Mouse (Mus musculus) testis, postnatal 14 days (tissue): Measurements from ENCODE around the gene Rae1.

ENCODE experiments used
- DNase-seq: peaks from one replicate; pipeline ENCODE4 v3.0.0; 2021; ENCODE audit warnings: low spot score

The Rae1 gene

DNA sequence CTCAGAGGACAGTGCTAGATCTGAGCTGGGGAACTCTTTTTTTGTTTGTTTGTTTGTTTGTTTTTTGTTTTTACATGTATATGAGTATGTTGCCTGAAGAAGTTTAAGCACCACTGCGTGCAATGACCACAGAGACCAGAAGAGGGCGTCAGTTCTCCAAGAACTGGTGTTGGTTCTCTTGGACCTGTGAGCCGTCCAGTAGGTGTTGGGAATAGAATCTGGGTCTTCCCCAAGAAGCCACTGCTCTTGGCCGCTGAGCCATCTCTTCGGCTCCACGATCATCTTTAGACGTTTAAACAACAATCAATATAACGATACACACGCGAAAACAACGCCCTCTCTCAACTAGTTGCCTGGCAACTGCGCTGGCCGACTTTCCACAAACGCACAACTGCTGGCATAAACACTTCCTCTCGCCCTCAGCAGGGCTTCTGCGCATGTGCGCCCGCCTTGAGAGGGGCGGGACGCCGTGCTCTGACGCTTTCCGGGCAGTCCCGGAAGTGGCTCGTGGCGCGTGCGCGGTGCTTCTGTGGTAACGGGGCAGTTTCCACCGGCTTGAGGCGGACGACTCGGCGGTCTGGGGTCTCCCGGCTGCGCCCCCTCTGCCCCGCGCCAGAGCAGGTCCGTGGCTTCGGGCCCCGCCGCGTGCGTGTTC lies at the start of gene Rae1:
TSS of gene Rae1 (plus strand) at position 488 of the 655 bp plus-strand sequence.
- DNase-seq: peak; percentile 99

DNA sequence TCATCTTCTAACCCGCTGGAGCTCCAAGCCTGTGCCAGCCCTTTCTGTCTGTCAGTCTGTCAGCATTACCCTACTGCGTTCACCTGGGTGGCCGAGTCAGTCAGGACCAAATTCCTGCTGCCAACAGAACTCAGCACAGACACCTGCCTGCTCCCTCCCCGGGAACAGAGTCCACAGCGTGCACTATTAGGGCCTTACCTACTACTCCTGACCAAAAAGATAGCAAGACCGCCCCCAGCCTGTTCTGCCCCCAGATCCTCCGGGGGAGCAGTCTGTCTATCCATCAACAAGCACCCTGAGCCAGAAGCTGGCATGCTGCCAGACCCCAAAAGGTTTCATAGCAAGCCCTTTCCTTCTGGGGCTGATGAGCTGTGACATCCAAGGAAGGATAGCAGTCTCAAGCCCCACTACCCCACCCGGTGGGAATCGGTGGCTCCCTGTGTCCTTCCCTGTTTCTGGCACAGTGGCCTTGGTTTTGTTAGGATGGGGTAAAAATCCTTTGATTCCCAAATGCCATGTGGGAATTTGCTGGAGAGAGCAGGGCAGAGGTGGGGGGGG lies 49.7 kb upstream of the Rae1 start:
- DNase-seq: no peak

DNA sequence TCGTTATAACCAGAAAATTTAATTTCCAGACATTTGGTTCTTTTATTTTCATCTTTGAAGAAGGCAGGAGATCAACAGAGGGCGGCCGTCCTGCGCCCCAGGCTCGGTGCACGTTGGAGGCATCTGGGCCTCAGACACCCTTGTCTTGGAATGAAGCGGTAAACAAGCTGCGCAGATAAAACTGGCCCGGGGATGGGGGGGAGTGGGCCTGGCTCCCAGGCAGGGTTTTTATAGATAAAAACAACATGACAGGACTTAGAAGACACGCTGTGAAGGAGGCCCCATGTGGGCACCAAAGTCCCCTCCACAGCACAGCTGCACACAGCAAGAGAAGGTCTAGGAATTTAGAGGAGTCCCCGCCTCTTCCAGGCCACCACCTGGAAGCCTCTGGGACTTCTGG lies 49.2 kb upstream of the Rae1 start:
- no peak for DNase-seq

DNA sequence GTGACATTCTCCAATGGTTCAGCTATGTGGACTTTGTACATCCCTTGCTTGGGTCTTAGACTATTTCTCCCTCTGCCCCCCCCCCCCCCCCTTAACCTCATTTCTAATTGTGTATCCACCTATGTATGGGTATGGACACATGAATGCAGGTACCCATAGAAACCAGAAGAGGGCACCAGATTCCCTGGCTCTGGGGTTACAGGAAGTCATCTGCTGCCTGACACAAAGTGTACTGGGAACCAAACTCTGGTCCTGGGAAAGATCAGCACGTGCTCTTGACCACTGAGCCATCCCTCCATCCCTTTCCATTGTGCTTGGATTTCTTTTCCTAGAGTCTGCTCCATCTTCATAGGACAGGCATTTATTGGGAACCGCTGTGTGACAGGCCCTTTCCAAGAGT lies 47.9 kb upstream of the Rae1 start:
- DNase-seq: no peak

DNA sequence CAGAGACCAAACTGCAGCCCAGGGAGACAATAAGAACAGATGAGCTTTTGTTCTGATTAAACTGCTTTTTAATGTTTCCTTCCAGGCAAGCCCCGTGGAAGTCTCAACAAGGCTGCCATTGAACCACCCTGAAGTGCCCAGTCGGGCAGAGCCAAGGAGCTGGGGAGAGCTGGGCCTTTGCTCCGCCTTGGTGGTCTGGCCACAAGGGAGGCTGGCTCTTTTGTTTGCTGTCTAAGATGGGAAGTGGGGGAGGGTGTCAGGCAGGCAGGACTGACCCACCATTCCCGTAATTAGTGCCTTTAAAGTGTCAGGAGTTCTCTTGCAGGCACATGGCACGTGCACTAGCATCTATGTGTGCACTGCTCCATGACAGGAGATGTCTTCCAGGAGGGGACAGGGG lies 41.3 kb upstream of the Rae1 start:
- no peak for DNase-seq

DNA sequence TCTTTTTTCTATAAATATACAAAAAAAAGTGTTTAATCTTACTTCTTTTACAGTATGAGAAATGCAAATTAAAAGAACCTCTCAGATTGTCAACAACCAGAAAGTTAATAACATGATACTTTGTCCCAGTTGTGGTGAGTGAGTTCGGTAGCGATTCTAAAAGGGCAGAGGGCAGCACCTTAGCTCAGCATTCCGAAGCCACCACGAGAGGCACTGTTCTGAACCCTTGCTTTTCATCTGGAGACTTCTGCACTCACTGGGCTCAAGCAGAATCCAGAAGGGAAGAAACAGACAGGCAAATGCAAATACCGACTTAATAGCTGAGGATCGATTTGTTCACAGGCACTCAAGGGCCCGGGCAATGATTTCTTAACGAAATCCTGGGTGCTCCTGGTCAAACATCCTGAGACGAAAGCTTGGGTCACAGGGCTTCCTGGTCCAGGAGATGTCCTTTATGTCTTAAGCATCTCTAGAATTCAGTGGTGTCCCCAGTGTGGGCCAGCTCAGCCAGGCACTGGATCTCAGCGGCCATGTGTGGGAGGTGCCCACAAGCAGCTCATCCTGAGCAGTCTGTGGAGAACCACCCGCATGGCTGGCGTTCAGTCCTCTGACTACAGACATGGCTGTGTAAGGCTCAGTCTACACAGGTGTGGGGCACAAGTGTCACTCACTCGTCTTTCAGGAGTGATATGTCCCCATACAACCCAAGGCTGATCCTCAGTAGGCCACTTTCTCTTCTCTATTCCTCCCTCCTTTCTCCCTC lies 40.7 kb upstream of the Rae1 start:
- no peak for DNase-seq

DNA sequence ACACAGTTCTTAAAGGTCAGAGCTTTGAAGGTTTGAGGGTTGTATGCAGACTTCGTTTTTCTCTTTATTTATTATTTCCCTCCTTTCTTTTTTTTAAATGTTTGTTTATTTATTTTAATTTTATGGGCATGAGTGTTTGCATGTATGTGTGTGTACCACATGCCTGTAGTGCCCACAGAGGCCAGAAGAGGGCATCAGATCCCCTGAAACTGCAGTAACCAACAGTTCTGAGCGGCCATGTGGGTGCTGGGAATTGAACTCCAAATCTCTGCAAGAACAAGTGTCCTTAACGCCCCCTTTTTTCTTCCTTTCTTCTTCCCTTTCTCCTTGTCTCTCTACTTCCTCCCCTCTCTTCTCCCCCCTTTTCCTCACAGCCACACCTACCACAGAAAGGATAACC lies 39.6 kb upstream of the Rae1 start:
- DNase-seq: no peak

DNA sequence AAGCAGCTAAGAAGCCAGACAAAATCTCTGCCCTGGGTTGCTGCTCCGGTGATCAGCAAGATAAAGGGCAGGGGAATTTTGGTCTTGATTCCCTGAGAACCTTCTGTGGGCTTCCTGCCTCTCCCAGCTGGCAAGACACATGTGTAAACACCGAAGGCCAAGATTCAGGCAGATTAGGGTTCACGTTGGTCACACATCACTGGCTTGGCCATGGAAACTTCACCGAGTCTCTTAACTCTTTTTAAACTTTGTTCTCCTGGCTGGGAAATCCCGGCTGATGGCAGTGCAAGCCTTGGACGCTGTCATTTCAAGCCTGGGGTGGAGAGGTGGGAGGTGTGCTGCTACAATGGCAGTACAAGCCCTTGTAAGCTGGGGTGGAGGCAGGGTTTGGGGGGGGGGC lies 38.7 kb upstream of the Rae1 start:
- no peak for DNase-seq

DNA sequence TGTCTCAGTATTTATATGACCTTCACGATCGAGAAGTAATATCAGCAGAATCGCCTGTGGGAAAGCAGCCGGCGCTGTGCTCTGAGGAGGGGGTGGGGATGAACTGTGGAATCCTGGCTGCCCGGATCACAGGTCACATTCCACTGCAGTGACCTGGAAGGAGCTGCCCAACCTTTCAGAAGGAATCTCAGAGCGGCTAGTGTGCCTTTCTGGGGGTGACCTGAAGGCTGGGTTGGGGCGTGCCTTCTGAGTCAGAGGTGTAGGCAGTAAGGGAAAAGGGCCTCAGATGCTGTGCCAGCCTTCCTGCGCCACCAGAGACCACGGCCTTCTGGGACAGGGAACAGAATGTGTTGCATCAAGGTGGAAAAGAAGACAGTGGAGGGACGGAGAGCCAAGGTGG lies 34.7 kb upstream of the Rae1 start:
- DNase-seq: no peak

DNA sequence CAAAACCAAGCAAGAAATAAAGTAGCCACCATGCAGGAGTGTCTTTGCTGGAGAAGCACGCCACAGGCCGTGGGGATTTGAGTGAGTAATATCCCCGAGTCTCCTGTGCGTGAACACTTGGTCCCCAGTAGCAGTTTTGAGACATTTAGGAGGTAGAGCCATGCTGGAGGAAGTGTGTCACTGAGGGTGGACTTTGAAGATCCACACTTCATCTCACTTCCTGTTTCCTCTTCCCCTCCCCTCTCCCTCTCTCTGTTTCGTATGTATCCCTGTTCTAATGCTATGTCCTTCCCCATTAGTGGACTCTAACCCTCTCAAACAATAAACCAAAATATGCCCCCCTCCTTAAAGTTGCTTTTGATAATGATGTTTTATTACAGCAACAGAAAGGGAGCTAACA lies 33.4 kb upstream of the Rae1 start:
- no peak for DNase-seq

DNA sequence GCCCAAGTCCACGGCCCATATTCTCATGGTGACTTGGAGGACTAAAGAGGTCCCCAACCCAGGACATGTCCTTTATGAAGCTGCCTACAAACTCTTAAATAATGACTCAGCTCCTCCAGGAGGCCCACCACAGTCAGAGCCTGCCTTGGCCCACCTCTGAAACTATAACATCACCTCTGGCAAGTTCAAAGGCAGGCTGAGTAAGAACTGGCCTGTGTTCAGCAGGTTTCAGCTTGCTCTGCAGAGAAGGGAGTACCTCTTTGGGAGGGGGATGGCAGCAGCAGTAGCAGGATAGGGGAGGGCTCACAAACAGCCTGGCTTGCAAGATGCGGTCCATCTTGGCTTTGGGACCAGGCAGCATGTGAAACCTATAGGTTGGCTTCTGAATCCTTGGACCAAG lies 28.1 kb upstream of the Rae1 start:
- DNase-seq: no peak

DNA sequence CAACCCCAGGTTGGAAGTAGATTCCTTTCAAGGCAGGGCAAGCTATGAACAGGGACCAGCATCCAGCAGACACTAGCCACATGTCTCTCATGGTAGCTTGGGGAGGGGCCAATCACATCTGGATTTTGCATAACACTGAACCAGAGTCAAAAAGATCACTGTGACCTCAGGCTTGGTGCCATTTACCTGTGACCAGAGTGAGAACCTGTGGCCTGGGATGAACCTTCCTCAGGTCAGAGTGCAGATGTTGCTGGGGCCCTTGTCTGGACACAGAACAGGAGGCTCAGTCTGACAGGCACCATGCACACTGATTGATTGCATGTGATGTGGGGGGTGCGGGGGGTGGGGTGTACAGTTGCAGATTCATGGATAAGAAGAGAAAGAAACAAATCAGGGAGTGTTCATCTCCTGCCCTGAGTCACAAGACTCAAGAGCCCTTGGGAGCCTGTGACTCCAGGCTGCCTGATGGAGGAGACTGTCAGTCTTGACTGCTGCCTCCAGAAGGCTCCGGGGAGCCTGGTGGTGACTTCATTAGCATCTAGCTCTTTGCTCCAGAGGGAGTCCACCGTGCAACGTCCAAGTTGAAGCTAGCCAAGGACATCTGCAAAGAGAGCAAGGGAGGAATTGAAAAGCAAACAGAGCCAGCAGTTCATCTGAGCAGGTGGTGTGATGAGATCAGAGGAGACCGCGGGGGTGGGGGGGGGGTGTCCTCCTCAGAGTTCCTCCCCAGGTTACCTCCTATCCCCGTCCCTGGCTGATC lies 25.9 kb upstream of the Rae1 start:
- no peak for DNase-seq

DNA sequence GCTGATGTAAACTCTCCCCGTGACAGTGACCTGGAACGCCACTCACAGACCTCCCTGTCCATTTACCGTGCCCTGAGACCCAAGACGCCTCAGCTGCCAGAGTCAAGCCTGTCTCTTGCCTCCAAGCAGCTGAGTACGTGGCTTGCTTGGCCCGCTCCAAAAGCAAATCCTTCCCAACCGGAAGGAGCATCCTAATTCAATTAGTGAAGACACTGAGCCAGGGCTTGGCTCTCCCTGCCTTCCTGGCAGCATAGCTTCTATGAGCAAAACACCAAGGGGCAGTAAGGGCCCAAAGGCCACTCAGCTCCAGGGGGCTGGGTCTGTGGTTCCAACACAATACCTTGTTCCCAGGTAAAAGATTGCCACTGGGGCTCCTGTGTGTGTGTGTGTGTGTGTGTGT lies 25.2 kb upstream of the Rae1 start:
- DNase-seq: no peak

DNA sequence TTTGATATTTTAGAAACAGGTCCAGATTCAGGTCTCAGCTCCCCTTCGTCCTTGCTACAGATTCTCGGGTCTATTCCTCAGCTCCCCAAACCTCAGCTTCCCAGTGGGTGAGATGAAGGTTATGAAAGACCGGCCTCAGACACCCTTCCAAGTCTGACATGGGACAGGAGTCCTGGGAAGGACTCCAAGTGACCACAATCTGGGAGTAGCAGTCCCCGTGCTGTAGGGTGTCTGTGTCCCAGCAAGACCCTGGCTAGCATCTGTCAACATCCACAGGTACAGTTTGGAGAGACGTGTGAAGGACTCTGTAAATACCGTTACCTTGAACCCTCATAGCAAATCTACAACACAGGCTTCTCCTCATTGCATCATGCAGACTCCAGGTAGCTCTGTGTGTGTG lies 24.8 kb upstream of the Rae1 start:
- DNase-seq: no peak

DNA sequence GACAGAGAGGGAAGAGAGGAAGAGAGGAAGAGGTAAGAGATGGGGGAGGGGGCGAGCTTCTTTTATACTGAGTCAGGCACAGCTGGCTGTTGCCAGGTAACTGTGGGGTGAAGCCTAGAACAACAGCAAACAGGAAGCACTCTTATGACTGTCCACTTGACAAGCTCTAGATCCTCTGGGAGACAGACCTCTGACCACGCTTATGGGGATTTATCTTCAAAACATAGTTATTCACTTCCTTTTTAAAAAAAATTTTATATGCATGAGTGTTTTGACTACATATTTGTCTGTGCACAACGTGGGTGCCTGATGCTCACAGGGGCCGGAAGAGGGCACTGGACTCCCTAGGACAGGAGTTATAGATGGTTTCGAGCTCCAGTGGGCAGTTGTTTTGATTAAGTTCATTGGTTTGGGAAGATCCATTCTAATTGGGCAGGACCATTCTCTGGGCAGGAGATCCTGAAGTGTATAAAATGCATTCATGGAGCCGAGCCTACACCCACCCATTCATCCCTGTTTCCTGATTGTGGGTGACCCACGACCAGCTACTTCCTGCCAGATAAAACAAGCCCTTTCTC lies 23.2 kb upstream of the Rae1 start:
- DNase-seq: no peak

DNA sequence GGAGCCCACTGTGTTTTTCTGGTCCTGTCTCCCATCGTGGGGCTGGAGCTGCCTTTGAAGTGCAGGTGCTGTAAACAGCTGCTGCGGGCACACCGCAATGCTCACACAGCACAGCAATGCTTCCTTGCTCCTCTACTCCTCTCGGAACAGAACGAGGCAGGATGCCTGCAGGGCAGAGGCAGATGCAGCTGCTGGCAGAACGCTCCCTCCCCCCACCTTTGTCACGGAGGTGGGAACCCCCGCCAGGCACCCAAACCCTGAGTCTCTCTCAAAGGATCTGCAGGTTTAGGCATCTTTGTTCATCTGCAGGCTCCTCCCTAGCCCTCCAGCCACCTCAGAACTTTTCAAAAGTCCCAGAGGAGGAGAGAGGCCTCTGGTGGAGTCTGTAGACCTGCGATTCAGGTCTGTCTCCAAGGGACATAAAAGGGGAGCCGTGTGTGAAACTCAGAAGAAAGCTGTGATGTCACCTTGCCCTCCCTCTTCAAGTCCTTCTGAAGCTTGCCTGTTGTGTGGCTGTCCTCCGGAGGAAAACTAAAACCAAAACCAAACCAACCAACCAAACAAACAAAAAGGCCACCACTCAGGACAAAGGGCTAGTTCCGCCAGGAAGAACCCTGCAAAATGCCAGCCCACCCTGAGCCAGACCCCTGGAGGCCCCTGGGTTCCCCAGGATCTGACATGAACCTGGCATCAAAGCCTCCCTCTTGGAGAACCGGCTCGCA lies 22.3 kb upstream of the Rae1 start, which contains the start of gene Spo11:
TSS of gene Spo11 (plus strand) at position 292 of the 722 bp plus-strand sequence.
- DNase-seq: peak; percentile 37

DNA sequence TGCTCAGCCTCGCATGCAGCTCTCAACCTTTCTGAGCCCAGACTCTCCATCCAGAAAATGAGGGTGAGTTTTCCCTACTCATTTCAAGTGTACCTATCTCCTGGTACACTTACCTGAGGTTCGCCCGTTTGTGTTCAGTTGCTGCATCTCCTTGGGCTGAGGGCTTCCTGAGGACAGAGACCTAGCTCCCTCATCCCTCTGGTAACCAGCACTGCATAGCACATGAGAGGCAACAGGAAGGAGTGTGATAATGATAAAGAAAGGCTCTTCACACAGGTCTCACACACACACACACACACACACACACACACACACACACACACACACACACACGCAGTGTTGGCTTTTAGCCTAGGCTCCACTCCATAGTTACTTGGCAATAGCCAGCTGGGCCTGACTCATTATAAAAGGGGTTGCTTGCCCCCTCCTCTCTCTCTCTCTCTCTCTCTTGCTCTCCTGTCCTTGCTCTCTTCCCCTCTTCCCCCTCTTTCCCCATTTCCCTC lies 21.7 kb upstream of the Rae1 start:
- no peak for DNase-seq

DNA sequence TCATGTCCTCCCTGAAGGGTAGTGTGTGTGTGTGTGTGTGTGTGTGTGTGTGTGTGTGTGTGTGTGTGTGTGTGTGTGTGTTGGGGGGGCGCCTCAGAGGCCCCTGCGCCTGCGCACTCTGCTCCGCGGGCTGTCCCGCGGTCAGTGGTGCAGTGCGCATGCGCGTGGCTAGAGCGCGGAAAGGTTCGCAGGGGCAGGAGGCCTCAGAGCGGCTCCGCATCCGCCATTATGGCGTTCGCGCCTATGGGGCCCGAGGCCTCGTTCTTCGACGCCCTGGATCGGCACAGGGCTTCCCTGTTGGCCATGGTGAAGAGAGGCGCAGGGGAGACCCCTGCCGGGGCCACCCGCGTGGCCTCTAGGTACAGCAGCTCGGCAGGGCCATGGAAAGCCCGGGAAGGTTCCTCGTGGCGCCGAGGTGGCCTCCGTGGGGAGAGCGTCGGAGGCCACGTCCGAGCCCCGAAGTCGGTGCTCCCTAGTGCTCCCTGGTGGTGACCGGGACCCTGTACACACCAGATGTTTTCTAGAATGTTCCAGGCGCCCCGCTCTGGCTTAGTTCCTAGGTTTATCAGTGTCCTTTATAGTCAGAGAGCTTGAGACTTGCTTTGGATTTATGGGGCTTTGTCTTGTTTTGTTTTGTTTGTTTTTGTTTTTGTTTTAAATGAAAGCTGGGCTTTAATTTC lies 20.1 kb upstream of the Rae1 start:
- DNase-seq: peak; percentile 89

DNA sequence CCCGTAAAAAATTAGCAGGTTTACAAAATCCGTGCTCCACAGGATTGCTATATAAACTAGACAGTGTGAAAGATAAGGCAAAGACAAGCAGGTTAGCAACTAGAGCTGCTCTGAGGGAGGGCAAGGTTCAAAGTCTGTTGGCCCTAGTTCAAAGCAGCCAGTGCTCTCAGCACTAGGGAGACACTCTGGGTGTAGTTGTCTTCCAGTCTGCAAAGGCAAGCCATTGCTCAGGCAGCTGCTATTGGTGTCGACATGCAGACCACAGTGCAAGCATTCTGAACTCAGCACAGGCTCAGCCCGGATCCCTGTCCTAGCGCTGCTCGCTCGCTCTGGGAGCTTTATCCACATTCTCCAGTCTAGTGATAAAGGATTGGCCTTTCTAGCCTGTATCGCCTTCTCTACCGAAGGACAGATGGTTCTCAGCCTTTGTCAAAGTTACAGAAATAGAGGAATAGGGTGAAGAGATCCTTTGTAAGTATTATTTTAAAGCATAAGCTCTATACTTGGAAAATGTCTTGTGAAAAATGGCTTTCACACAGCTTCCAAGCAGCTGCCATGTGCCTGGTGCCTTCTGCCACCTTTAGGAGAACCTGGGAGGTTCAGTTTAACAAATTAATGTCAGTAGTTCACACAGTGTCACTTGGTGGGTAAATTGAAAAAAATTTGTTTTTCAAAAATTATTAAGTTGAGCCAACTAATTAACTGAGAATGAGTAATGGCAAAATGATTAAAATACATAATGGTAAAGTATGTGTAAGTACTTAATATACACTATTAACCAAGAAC lies 16.9 kb upstream of the Rae1 start:
- DNase-seq: no peak

DNA sequence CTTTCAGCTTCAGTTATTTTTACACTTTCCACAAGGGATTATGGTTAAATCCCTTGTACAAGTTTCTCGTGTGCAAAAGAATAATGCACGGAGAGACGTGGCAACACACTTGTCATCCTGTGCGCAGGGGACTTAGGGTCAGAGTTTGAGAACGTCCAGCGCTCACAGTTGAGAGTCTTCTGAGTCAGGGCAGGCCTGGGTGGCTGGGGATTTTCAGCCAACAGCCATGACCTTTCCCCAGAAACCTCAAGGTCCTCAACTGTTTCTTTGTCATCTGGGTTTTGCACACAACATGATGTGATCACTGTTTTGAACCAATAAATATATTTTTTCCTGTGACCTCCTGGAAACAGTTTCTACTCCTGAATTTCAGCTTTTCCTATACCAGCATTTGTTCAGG lies 9.8 kb upstream of the Rae1 start:
- DNase-seq: no peak
